ENCODE assay signal across 7 mouse cellular contexts in genomic region chr9:71483872-71484271, GRCm38 (mm10). TPM values are rescaled to one million over a fixed set of nuclear protein-coding genes. Genes with fewer than 3 reads are reported as not detected.
A peak's percentile ranks its signal among the peaks of the same experiment; 100 is the strongest.
DNase-seq lines count a peak whose midpoint lies in the region; ATAC-seq and TF ChIP-seq lines count a peak whose summit lies in the region.
"Not testable (repeated sequence)": the region's sequence is repeated elsewhere in the genome, so short reads cannot be mapped to it uniquely, and the experiment has no call there.

No protein-coding gene starts in this region.

- not testable (repeated sequence) for TF ChIP-seq CTCF in heart, postnatal 0 days (IDR thresholded peaks at IDR 0.05; ENCODE audit: low read depth); spleen, adult 2 months (IDR thresholded peaks at IDR 0.05; ENCODE audit: extremely low read depth, insufficient read depth, insufficient read length, insufficient replicate concordance)

- TF ChIP-seq EP300 in heart, postnatal 0 days (IDR thresholded peaks at IDR 0.05; ENCODE audit: low read depth): not testable (repeated sequence)

- H3K36me3 ChIP-seq in embryonic facial prominence, embryonic 10.5 days (replicated peaks): peaks cover 53% of the 10 kb centered on the region
- H3K36me3 ChIP-seq in forebrain, embryonic 15.5 days: peaks cover 47% of the 10 kb centered on the region
- H3K36me3 ChIP-seq in heart, postnatal 0 days (replicated peaks; ENCODE audit: control insufficient read depth, insufficient read depth, low read length): peaks cover 48% of the 10 kb centered on the region
- H3K36me3 ChIP-seq in intestine, embryonic 16.5 days (ENCODE audit: control insufficient read depth, insufficient read depth, low read length): peaks cover 32% of the 10 kb centered on the region
- H3K36me3 ChIP-seq in liver, embryonic 11.5 days (ENCODE audit: control insufficient read depth, insufficient read depth, low read length): peaks cover 44% of the 10 kb centered on the region
- H3K36me3 ChIP-seq in midbrain, embryonic 11.5 days (ENCODE audit: control insufficient read depth, insufficient read depth, low read length): peaks cover 38% of the 10 kb centered on the region
- H3K36me3 ChIP-seq in spleen, adult 2 months (ENCODE audit: control insufficient read depth, insufficient read depth, low read length): peaks cover 43% of the 10 kb centered on the region

- 89% methylated on average over 7 of the region's 7 CpGs for WGBS in embryonic facial prominence, embryonic 10.5 days
- WGBS in forebrain, embryonic 15.5 days: 90% methylated on average over 7 of the region's 7 CpGs
- WGBS in heart, postnatal 0 days: 79% methylated on average over 7 of the region's 7 CpGs
- WGBS in intestine, embryonic 16.5 days: 76% methylated on average over 7 of the region's 7 CpGs
- WGBS in liver, embryonic 11.5 days: 80% methylated on average over 7 of the region's 7 CpGs
- whole genome bisulfite sequencing in midbrain, embryonic 11.5 days: 89% methylated on average over 7 of the region's 7 CpGs
- WGBS in spleen, adult 2 months: 55% methylated on average over 7 of the region's 7 CpGs

- ATAC-seq in forebrain, embryonic 15.5 days (replicated peaks); heart, postnatal 0 days (ENCODE audit: insufficient read depth, low read depth); intestine, embryonic 16.5 days; liver, embryonic 11.5 days (replicated peaks; ENCODE audit: low FRiP score); midbrain, embryonic 11.5 days (ENCODE audit: low FRiP score): not testable (repeated sequence)

- H3K27ac ChIP-seq in embryonic facial prominence, embryonic 10.5 days (replicated peaks); forebrain, embryonic 15.5 days (replicated peaks); heart, postnatal 0 days (ENCODE audit: low read depth); intestine, embryonic 16.5 days (ENCODE audit: low read length); liver, embryonic 11.5 days (ENCODE audit: low read depth, low read length); midbrain, embryonic 11.5 days (ENCODE audit: low read depth, low read length); spleen, adult 2 months (ENCODE audit: insufficient read depth, low read length): not testable (repeated sequence)

- peak overlapping the region; percentile 98 for H3K4me3 ChIP-seq in embryonic facial prominence, embryonic 10.5 days
- H3K4me3 ChIP-seq in forebrain, embryonic 15.5 days; intestine, embryonic 16.5 days (ENCODE audit: low read length); liver, embryonic 11.5 days (ENCODE audit: low read depth, low read length); spleen, adult 2 months (ENCODE audit: extremely low read depth, insufficient read depth, insufficient read length): not testable (repeated sequence)
- peak overlapping the region; percentile 93; the same call in 1 of the 2 replicates for H3K4me3 ChIP-seq in heart, postnatal 0 days (ENCODE audit: low read depth, low read length)
- peak overlapping the region; percentile 83; the same call in 1 of the 2 replicates for H3K4me3 ChIP-seq in midbrain, embryonic 11.5 days (ENCODE audit: low read depth, low read length)

- TF ChIP-seq POLR2A in spleen, adult 2 months (IDR thresholded peaks at IDR 0.05; ENCODE audit: low read depth, low read length): not testable (repeated sequence)

- not testable (repeated sequence) for DNase-seq in embryonic facial prominence, embryonic 10.5 days (ENCODE audit: low spot score); heart, postnatal 0 days (ENCODE audit: low spot score); liver, embryonic 11.5 days (ENCODE audit: low spot score); midbrain, embryonic 11.5 days (ENCODE audit: low spot score, missing footprints)
- DNase-seq in spleen, adult 2 months (ENCODE audit: low read depth in 1 of 2, low spot score in 2 of 2): peak; percentile 6 to 38

- H3K4me2 ChIP-seq in forebrain, embryonic 15.5 days (replicated peaks): peak overlapping the region; percentile 54; the same call in 1 of the 2 replicates
- H3K4me2 ChIP-seq in heart, postnatal 0 days (ENCODE audit: low read depth, low read length): peak overlapping the region; percentile 91
- H3K4me2 ChIP-seq in intestine, embryonic 16.5 days (ENCODE audit: low read depth, low read length): peak overlapping the region; percentile 65
- H3K4me2 ChIP-seq in liver, embryonic 11.5 days: peak overlapping the region; percentile 87
- H3K4me2 ChIP-seq in midbrain, embryonic 11.5 days: peak overlapping the region; percentile 66

- H3K9ac ChIP-seq in forebrain, embryonic 15.5 days (replicated peaks); heart, postnatal 0 days (replicated peaks; ENCODE audit: low read depth, low read length); intestine, embryonic 16.5 days (ENCODE audit: low read depth, low read length); liver, embryonic 11.5 days (ENCODE audit: low read depth, low read length); midbrain, embryonic 11.5 days (ENCODE audit: low read length): not testable (repeated sequence)

- H3K4me1 ChIP-seq in embryonic facial prominence, embryonic 10.5 days; intestine, embryonic 16.5 days (ENCODE audit: control insufficient read depth, insufficient read depth, low read length); midbrain, embryonic 11.5 days (ENCODE audit: control insufficient read depth, insufficient read depth, low read length); spleen, adult 2 months (ENCODE audit: control insufficient read depth, insufficient read depth, insufficient read length): not testable (repeated sequence)
- H3K4me1 ChIP-seq in forebrain, embryonic 15.5 days: peaks cover 25% of the 10 kb centered on the region
- peaks cover 14% of the 10 kb centered on the region; the same call in 1 of the 2 replicates for H3K4me1 ChIP-seq in heart, postnatal 0 days (ENCODE audit: control insufficient read depth, insufficient read depth)
- peaks cover 19% of the 10 kb centered on the region for H3K4me1 ChIP-seq in liver, embryonic 11.5 days (replicated peaks; ENCODE audit: control insufficient read depth, insufficient read depth, low read length)

- not testable (repeated sequence) for H3K27me3 ChIP-seq in embryonic facial prominence, embryonic 10.5 days (replicated peaks; ENCODE audit: low read depth, poor library complexity, severe bottlenecking); forebrain, embryonic 15.5 days; heart, postnatal 0 days (ENCODE audit: control insufficient read depth, insufficient read depth, low read length); intestine, embryonic 16.5 days (replicated peaks; ENCODE audit: control insufficient read depth, insufficient read depth, low read length); liver, embryonic 11.5 days (replicated peaks; ENCODE audit: control insufficient read depth, insufficient read depth, low read length); midbrain, embryonic 11.5 days (ENCODE audit: control insufficient read depth, insufficient read depth, low read length); spleen, adult 2 months (ENCODE audit: control insufficient read depth, insufficient read depth, low read length)

- not testable (repeated sequence) for H3K9me3 ChIP-seq in embryonic facial prominence, embryonic 10.5 days; forebrain, embryonic 15.5 days; heart, postnatal 0 days (replicated peaks; ENCODE audit: control insufficient read depth, low read length); intestine, embryonic 16.5 days (ENCODE audit: control insufficient read depth, low read length); liver, embryonic 11.5 days (ENCODE audit: control insufficient read depth, low read length); midbrain, embryonic 11.5 days (ENCODE audit: control insufficient read depth, low read length)

RNA-seq across cellular contexts. Expression of gene Polr2m, which starts 1.9 kb away (rescaled TPM):
- 582 and 585 TPM in 2 replicates for polyA plus RNA-seq in embryonic facial prominence, embryonic 10.5 days (2016; fragmentation: Nextera tagmentation; extraction: Ambion mirVana)
- polyA plus RNA-seq in forebrain, embryonic 15.5 days (2015; fragmentation: Nextera tagmentation; extraction: Ambion mirVana): 306 and 312 TPM in 2 replicates
- total RNA-seq in heart, postnatal 0 days (2014; rRNA removed; ENCODE audit: low replicate concordance): 186 and 197 TPM in 2 replicates
- 243 and 249 TPM in 2 replicates for polyA plus RNA-seq in heart, postnatal 0 days (2015; fragmentation: Nextera tagmentation; extraction: Ambion mirVana)
- polyA plus RNA-seq in intestine, embryonic 16.5 days (2015; fragmentation: Nextera tagmentation; extraction: Ambion mirVana): 280 and 300 TPM in 2 replicates
- polyA plus RNA-seq in liver, embryonic 11.5 days (2014; fragmentation: Nextera tagmentation; extraction: Ambion mirVana): 260 and 294 TPM in 2 replicates
- polyA plus RNA-seq in midbrain, embryonic 11.5 days (2014; fragmentation: Nextera tagmentation; extraction: Ambion mirVana): 455 and 475 TPM in 2 replicates
- 333 and 714 TPM in 2 replicates for polyA plus RNA-seq in spleen, adult 2 months (2012; rRNA removed)
